Mouse (Mus musculus): ENCODE results near the gene Abtb1. TPM values are rescaled to one million over a fixed set of nuclear protein-coding genes. Genes with fewer than 3 reads are reported as not detected.

The Abtb1 gene
- total RNA-seq, 2 experiments from 2014 or later, result 14.4 to 17.3 TPM

- DNase-seq, result no peak
These were observed 13.9 kb upstream of the Abtb1 start for GRCm38 (mm10) chr6:88855636-88856035.

GRCm38 (mm10) chr6:88854509-88854908 lies 12.7 kb upstream of the Abtb1 start:
- no peak for DNase-seq

- no peak for DNase-seq
These were observed 8.2 kb upstream of the Abtb1 start for GRCm38 (mm10) chr6:88850034-88850433.

GRCm38 (mm10) chr6:88849270-88849669 lies 7.5 kb upstream of the Abtb1 start:
- DNase-seq, result no peak

GRCm38 (mm10) chr6:88847571-88847970 lies 5.8 kb upstream of the Abtb1 start:
- no peak for DNase-seq

- DNase-seq, result no peak
These were observed 3.2 kb upstream of the Abtb1 start for GRCm38 (mm10) chr6:88844901-88845565.

- no peak for DNase-seq
These were observed 2.3 kb upstream of the Abtb1 start for GRCm38 (mm10) chr6:88843781-88844725.

- DNase-seq, result no peak
These were observed 1.5 kb upstream of the Abtb1 start for GRCm38 (mm10) chr6:88843241-88843640.

GRCm38 (mm10) chr6:88842731-88843151 lies 957 bp upstream of the Abtb1 start:
- DNase-seq, result no peak

GRCm38 (mm10) chr6:88841514-88841780 lies 337 bp downstream of the Abtb1 start:
- no peak for DNase-seq

- no peak for DNase-seq
These were observed 832 bp downstream of the Abtb1 start for GRCm38 (mm10) chr6:88840791-88841513.

- no peak for DNase-seq
These were observed 1.6 kb downstream of the Abtb1 start for GRCm38 (mm10) chr6:88840211-88840610.

- DNase-seq, result no peak
These were observed 2.4 kb downstream of the Abtb1 start for GRCm38 (mm10) chr6:88839135-88839970.

GRCm38 (mm10) chr6:88838613-88839012 lies 3.2 kb downstream of the Abtb1 start:
- DNase-seq, result no peak

GRCm38 (mm10) chr6:88837999-88838398 lies 3.8 kb downstream of the Abtb1 start:
- no peak for DNase-seq

GRCm38 (mm10) chr6:88836178-88836819 lies 5.5 kb downstream of the Abtb1 start:
- no peak for DNase-seq

- DNase-seq, result no peak
These were observed 6.7 kb downstream of the Abtb1 start for GRCm38 (mm10) chr6:88835047-88835446.

GRCm38 (mm10) chr6:88833340-88834140 lies 8.2 kb downstream of the Abtb1 start:
- DNase-seq, result no peak

GRCm38 (mm10) chr6:88832663-88833062 lies 9.1 kb downstream of the Abtb1 start:
- DNase-seq, result no peak

- no peak for DNase-seq
These were observed 10.3 kb downstream of the Abtb1 start for GRCm38 (mm10) chr6:88831456-88831855.
